Mouse (Mus musculus): ENCODE data around the gene Vmn1r166. TPM values are rescaled to one million over a fixed set of nuclear protein-coding genes. Genes with fewer than 3 reads are reported as not detected.

The Vmn1r166 gene
- total RNA-seq (2023): not detected

GRCm38 (mm10) chr7:23251582-23251981 is at the start of gene Vmn1r166:
Vmn1r166 (minus strand) TSS chr7:23251682.

GRCm38 (mm10) chr7:23300892-23301291 is 49.4 kb upstream of the Vmn1r166 start, which contains the start of gene Nlrp4e:
Nlrp4e (plus strand) TSS chr7:23301192.

GRCm38 (mm10) chr7:23278800-23279199 is 27.3 kb upstream of the Vmn1r166 start, which contains the start of gene Gm6902:
Gm6902 (minus strand) TSS chr7:23278900.

GRCm38 (mm10) chr7:23217032-23217431 is 34.5 kb downstream of the Vmn1r166 start, which contains the start of gene Vmn1r165:
Vmn1r165 (plus strand) TSS chr7:23217332.

Other genes starting within 250 kb of the Vmn1r166 start
- not detected for gene Gm4216, start 231.8 kb downstream of the Vmn1r166 start, total RNA-seq (2023)
- gene Vmn1r163, start 196.1 kb downstream of the Vmn1r166 start, total RNA-seq (2023): not detected
- gene Gm8720, start 184.2 kb downstream of the Vmn1r166 start, total RNA-seq (2023): not detected
- not detected for gene Gm10662, start 107.2 kb downstream of the Vmn1r166 start, total RNA-seq (2023)
- not detected for gene Vmn1r165, start 34.4 kb downstream of the Vmn1r166 start, total RNA-seq (2023)
- not detected for gene Gm6902, start 27.2 kb upstream of the Vmn1r166 start, total RNA-seq (2023)
- not detected for gene Nlrp4e, start 49.5 kb upstream of the Vmn1r166 start, total RNA-seq (2023)
- gene Nlrp5, start 134.2 kb upstream of the Vmn1r166 start, total RNA-seq (2023): not detected